Mouse (Mus musculus): ENCODE data around the gene Fos. TPM values are rescaled to one million over a fixed set of nuclear protein-coding genes. Genes with fewer than 3 reads are reported as not detected.
"Not testable (repeated sequence)": the region's sequence is repeated elsewhere in the genome, so short reads cannot be mapped to it uniquely, and the experiment has no call there.

Gene Fos
- polyA plus RNA-seq, 1 experiment from 2014 or later: 3.8 TPM

GRCm38 (mm10) chr12:85519553-85519952 lies 45.9 kb downstream of the Fos start:
- no peak for ATAC-seq (replicated peaks; ENCODE audit: low FRiP score)
- Histone ChIP-seq H3K4me2 (no peak overlapping the region), H3K9ac (no peak overlapping the region), H3K9me3 (replicated peaks) (no peaks in the 10 kb centered on the region), H3K36me3 (no peaks in the 10 kb centered on the region), H3K27ac (no peak overlapping the region), H3K4me1 (peaks cover 20% of the 10 kb centered on the region), H3K27me3 (no peaks in the 10 kb centered on the region), H3K4me3 (replicated peaks) (no peak overlapping the region)
- WGBS: 91% methylated on average over 6 of the region's 6 CpGs

GRCm38 (mm10) chr12:85521101-85521500 lies 47.4 kb downstream of the Fos start:
- ATAC-seq (replicated peaks; ENCODE audit: low FRiP score): 0 out of 2 replicates have a peak, but pooled peaks have one; percentile 33
- WGBS: 87% methylated on average over 6 of the region's 6 CpGs

GRCm38 (mm10) chr12:85521673-85522072 lies 48.0 kb downstream of the Fos start:
- Histone ChIP-seq H3K4me3 (replicated peaks) (no peak overlapping the region), H3K27ac (no peak overlapping the region), H3K27me3 (no peaks in the 10 kb centered on the region), H3K36me3 (no peaks in the 10 kb centered on the region), H3K9me3 (replicated peaks) (no peaks in the 10 kb centered on the region), H3K4me1 (peaks cover 24% of the 10 kb centered on the region), H3K4me2 (no peak overlapping the region), H3K9ac (no peak overlapping the region)
- ATAC-seq (replicated peaks; ENCODE audit: low FRiP score): no peak
- 49% methylated on average over 1 of the region's 1 CpGs for WGBS

More at GRCm38 (mm10) chr12:85521101-85521500, 47.4 kb downstream of the Fos start:
- H3K4me1 ChIP-seq: peaks cover 24% of the 10 kb centered on the region
- H3K36me3 ChIP-seq: no peaks in the 10 kb centered on the region
- H3K27ac ChIP-seq: no peak overlapping the region
- no peak overlapping the region for H3K4me2 ChIP-seq
- H3K9ac ChIP-seq: no peak overlapping the region
- no peaks in the 10 kb centered on the region for H3K27me3 ChIP-seq
- no peaks in the 10 kb centered on the region for H3K9me3 ChIP-seq (replicated peaks)
- H3K4me3 ChIP-seq (replicated peaks): no peak overlapping the region

GRCm38 (mm10) chr12:85522631-85523388 lies 49.1 kb downstream of the Fos start:
- H3K4me1 ChIP-seq: peaks cover 32% of the 10 kb centered on the region
- no peak overlapping the region for H3K9ac ChIP-seq
- no peak for ATAC-seq (replicated peaks; ENCODE audit: low FRiP score)
- no peak overlapping the region for H3K4me3 ChIP-seq (replicated peaks)
- H3K27ac ChIP-seq: no peak overlapping the region
- WGBS: 56% methylated on average over 7 of the region's 7 CpGs
- H3K36me3 ChIP-seq: no peaks in the 10 kb centered on the region
- no peak overlapping the region for H3K4me2 ChIP-seq
- H3K27me3 ChIP-seq: no peaks in the 10 kb centered on the region
- H3K9me3 ChIP-seq (replicated peaks): no peaks in the 10 kb centered on the region

- Histone ChIP-seq H3K9ac (no peak overlapping the region), H3K36me3 (no peaks in the 10 kb centered on the region), H3K4me2 (no peak overlapping the region), H3K4me1 (peaks cover 37% of the 10 kb centered on the region), H3K4me3 (replicated peaks) (no peak overlapping the region), H3K9me3 (replicated peaks) (no peaks in the 10 kb centered on the region), H3K27me3 (no peaks in the 10 kb centered on the region), H3K27ac (no peak overlapping the region)
- ATAC-seq (replicated peaks; ENCODE audit: low FRiP score): no peak
- WGBS: 48% methylated on average over 14 of the region's 14 CpGs
Observed at GRCm38 (mm10) chr12:85523421-85524192, 49.9 kb downstream of the Fos start.

GRCm38 (mm10) chr12:85524193-85524858 lies 50.6 kb downstream of the Fos start:
- no peaks in the 10 kb centered on the region for H3K9me3 ChIP-seq (replicated peaks)
- H3K4me3 ChIP-seq (replicated peaks): no peak overlapping the region
- H3K9ac ChIP-seq: no peak overlapping the region
- no peak overlapping the region for H3K27ac ChIP-seq
- no peak for ATAC-seq (replicated peaks; ENCODE audit: low FRiP score)
- H3K4me2 ChIP-seq: no peak overlapping the region
- peaks cover 37% of the 10 kb centered on the region for H3K4me1 ChIP-seq
- H3K27me3 ChIP-seq: no peaks in the 10 kb centered on the region
- WGBS: 48% methylated on average over 8 of the region's 8 CpGs
- H3K36me3 ChIP-seq: no peaks in the 10 kb centered on the region

- ATAC-seq (replicated peaks; ENCODE audit: low FRiP score); H3K4me3 ChIP-seq (replicated peaks); H3K27ac ChIP-seq; H3K9ac ChIP-seq; H3K4me2 ChIP-seq; H3K36me3 ChIP-seq; H3K27me3 ChIP-seq; H3K9me3 ChIP-seq (replicated peaks): not testable (repeated sequence)
- WGBS: 59% methylated on average over 11 of the region's 11 CpGs
- H3K4me1 ChIP-seq: peaks cover 37% of the 10 kb centered on the region
Observed at GRCm38 (mm10) chr12:85524859-85525495, 51.3 kb downstream of the Fos start.

Other genes starting within 250 kb of the Fos start
- gene Mlh3, start 203.3 kb upstream of the Fos start, polyA plus RNA-seq (2015; fragmentation: Nextera tagmentation; extraction: Ambion mirVana): 8.7 and 9.6 TPM in 2 replicates
- gene Acyp1, start 185.5 kb upstream of the Fos start, polyA plus RNA-seq (2015; fragmentation: Nextera tagmentation; extraction: Ambion mirVana): 59.5 and 65.4 TPM in 2 replicates
- gene Zc2hc1c, start 185.3 kb upstream of the Fos start, polyA plus RNA-seq (2015; fragmentation: Nextera tagmentation; extraction: Ambion mirVana): 2.8 and 3.4 TPM in 2 replicates
- 22.3 and 23.0 TPM in 2 replicates for gene Nek9, start 134.5 kb upstream of the Fos start, polyA plus RNA-seq (2015; fragmentation: Nextera tagmentation; extraction: Ambion mirVana)
- gene Tmed10, start 99.0 kb upstream of the Fos start, polyA plus RNA-seq (2015; fragmentation: Nextera tagmentation; extraction: Ambion mirVana): 323 and 334 TPM in 2 replicates
- 0.41 and 0.61 TPM in 2 replicates for gene Jdp2, start 125.1 kb downstream of the Fos start, polyA plus RNA-seq (2015; fragmentation: Nextera tagmentation; extraction: Ambion mirVana)
- gene Batf, start 212.8 kb downstream of the Fos start, polyA plus RNA-seq (2015; fragmentation: Nextera tagmentation; extraction: Ambion mirVana): 3.5 and 4.0 TPM in 2 replicates

Measured in kidney, embryonic 15.5 days (tissue).